Mouse (Mus musculus) limb, embryonic 10.5 days (tissue): ENCODE data around the gene BC051665. TPM values are rescaled to one million over a fixed set of nuclear protein-coding genes. Genes with fewer than 3 reads are reported as not detected.

ENCODE experiments used
- DNase-seq: peaks from one replicate; pipeline ENCODE4 v3.0.0-alpha.2; 2017; ENCODE audit warnings: low spot score
- H3K27ac ChIP-seq: fragments of 300-500 bp; sonication (generic); 2 replicates; pipeline ENCODE4 v1.5.1; 2016; ENCODE audit warnings: mild to moderate bottlenecking
- H3K27me3 ChIP-seq: fragments of 300-500 bp; sonication (generic); 2 replicates; pipeline ENCODE4 v1.6.1; 2016; ENCODE audit warnings: low read depth, mild to moderate bottlenecking; ENCODE audit not compliant: poor library complexity, severe bottlenecking
- H3K36me3 ChIP-seq: fragments of 300-500 bp; sonication (generic); 2 replicates; pipeline ENCODE4 v1.6.1; 2016; ENCODE audit warnings: mild to moderate bottlenecking, moderate library complexity
- H3K4me1 ChIP-seq: fragments of 300-500 bp; sonication (generic); 2 replicates; pipeline ENCODE4 v1.6.1; 2016
- H3K4me3 ChIP-seq: fragments of 300-500 bp; sonication (generic); 2 replicates; pipeline ENCODE4 v1.5.1; 2016; ENCODE audit warnings: mild to moderate bottlenecking, moderate library complexity
- H3K9me3 ChIP-seq: fragments of 300-500 bp; sonication (generic); replicated peaks from 2 replicates; pipeline ENCODE4 v1.6.1; 2016; ENCODE audit warnings: mild to moderate bottlenecking
- WGBS: fragments of 180-500 bp; shearing (Covaris S2); methylation state at CpG from one replicate; pipeline ENCODE4 v1.1.7; 2016; 5-methylcytosine and 5-hydroxymethylcytosine counted together
- polyA plus RNA-seq: library from polyadenylated mRNA; unstranded; fragments of >200 nt; fragmentation: Nextera tagmentation; extraction: Ambion mirVana; gene quantifications from 2 replicates; pipeline ENCODE4 v1.2.1, GENCODE M21; 2016

The BC051665 gene
- polyA plus RNA-seq, 1 experiment from 2014 or later: not detected

DNA sequence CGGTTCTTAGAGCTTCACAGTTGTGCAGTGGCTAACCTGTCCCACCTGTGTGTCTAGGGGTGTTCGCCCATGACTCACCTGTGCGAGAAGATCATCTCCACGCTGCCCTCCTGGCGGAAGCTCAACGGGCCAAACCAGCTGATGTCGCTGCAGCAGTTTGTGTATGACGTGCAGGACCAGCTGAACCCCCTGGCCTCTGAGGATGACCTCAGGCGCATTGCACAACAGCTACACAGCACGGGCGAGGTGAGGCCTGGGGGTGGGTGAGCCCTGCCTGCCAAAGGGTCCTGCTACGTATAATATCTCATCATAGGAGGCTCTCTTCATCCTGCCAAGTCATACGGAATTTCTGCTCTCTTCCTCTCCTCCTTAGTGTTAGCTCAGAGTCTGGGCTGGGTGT is 28.9 kb downstream of the BC051665 start:
- Histone ChIP-seq H3K9me3 (no peaks in the 10 kb centered on the region), H3K36me3 (peaks cover 45% of the 10 kb centered on the region), H3K4me1 (no peaks in the 10 kb centered on the region; the same call in 1 of the 2 replicates), H3K27me3 (no peaks in the 10 kb centered on the region), H3K4me3 (no peak overlapping the region), H3K27ac (no peak overlapping the region)
- 90% methylated on average over 13 of the region's 13 CpGs for WGBS
- DNase-seq: no peak

DNA sequence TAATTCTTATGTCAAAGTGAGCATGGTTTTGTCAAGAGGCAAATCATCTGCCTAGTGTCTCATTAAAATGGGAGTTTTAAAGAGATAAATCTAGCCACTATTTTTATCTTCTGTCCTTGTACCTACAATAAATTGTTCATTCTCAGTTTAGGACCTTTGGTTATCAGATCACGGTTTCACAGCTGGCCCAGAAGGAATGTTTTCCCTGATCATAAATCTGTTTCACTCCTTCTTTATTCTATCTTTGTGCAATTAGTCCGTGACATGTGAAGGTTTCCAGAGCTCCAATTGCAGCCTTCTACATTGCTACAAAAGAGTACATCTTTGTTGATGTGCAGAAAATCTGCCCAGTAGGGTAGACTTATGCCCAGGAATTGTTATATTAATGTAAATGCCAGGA is 30.9 kb downstream of the BC051665 start:
- Histone ChIP-seq H3K4me1 (no peaks in the 10 kb centered on the region; the same call in 1 of the 2 replicates), H3K36me3 (peaks cover 43% of the 10 kb centered on the region), H3K9me3 (no peaks in the 10 kb centered on the region), H3K4me3 (no peak overlapping the region), H3K27me3 (no peaks in the 10 kb centered on the region), H3K27ac (no peak overlapping the region)
- DNase-seq: no peak
- WGBS: 38% methylated on average over 2 of the region's 2 CpGs

DNA sequence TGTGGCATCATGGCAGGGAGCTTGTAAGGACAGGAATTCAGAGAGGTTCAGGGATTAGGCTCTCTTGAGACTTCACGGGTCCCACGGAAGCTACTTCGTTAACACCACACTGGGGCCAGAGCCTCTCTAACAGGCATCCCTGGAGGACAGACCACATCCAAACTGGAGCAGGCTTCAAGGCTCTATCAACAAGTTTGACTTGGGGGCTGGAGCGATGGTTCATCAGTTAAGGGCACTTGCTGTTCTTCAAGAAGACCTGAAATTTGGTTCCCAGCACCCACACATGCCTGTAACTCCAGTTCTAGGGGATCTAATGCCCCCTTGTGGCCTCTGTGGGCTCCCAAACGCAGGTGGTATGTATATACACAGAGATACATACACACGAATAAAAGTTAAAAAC is 32.9 kb downstream of the BC051665 start:
- 95% methylated on average over 6 of the region's 6 CpGs for WGBS
- Histone ChIP-seq H3K27me3 (no peaks in the 10 kb centered on the region), H3K27ac (no peak overlapping the region), H3K4me3 (no peak overlapping the region), H3K36me3 (peaks cover 60% of the 10 kb centered on the region), H3K9me3 (no peaks in the 10 kb centered on the region), H3K4me1 (no peaks in the 10 kb centered on the region; the same call in 1 of the 2 replicates)
- DNase-seq: no peak

DNA sequence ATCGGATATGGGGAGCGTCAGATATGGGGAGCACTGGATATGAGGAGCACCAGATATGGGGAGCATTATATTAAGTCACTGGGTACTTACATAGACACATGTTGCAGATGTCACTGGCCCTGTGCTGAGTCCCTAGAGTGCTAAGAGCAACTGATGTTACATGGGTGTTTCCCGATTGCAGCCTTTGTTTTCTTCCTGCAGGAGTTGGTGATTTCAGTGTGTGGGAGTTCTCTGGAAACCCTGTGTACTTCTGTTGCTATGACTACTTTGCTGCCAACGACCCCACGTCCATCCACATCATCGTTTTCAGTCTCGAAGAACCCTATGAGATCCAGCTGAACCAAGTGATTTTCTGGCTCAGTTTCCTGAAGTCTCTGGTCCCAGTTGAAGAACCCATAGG is 35.2 kb downstream of the BC051665 start:
- Histone ChIP-seq H3K9me3 (no peaks in the 10 kb centered on the region), H3K4me1 (no peaks in the 10 kb centered on the region; the same call in 1 of the 2 replicates), H3K36me3 (peaks cover 58% of the 10 kb centered on the region), H3K27ac (no peak overlapping the region), H3K4me3 (no peak overlapping the region), H3K27me3 (no peaks in the 10 kb centered on the region)
- DNase-seq: no peak
- WGBS: 95% methylated on average over 7 of the region's 7 CpGs

DNA sequence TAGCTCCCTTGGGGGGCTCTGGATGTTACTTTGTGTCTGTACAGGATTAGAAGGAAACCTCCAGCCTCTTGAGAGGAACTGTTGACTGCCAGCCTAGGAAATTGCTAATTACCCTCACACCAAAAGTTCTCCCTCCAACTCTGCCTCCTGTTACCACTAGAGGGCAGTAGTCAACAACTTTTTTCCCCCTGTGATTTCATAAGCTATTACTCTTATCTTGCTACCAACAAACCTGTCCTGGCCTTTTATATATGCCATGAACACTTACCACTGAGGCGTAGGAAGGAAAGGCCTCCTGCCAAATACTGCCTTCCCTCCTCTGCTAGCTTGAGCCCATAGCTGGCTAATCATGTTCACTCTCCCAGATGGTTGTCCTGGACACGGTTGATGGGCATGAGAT is 37.6 kb downstream of the BC051665 start:
- H3K4me1 ChIP-seq: no peaks in the 10 kb centered on the region; the same call in 1 of the 2 replicates
- H3K27me3 ChIP-seq: no peaks in the 10 kb centered on the region
- no peak for DNase-seq
- H3K36me3 ChIP-seq: peaks cover 48% of the 10 kb centered on the region
- no peak overlapping the region for H3K4me3 ChIP-seq
- 88% methylated on average over 2 of the region's 2 CpGs for WGBS
- H3K9me3 ChIP-seq: no peaks in the 10 kb centered on the region
- no peak overlapping the region for H3K27ac ChIP-seq

DNA sequence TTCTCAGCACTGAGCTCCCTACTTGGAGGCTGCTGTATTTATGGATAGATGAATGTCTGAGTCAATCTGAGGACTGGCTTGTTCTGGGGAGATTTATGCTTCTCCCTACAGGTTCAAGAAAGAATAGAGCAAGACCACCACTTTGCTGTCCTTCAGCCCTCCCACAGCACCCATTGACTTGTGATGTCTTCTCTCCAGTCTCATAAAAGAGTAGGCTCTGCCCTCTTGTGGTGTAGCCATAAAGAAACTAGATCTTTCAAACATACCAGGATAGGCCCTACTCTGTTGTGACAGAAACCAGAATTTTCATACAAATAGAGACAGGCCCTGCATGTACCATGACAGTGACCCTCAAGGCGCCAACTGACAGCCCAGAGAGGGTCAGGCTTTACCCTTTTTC is 39.0 kb downstream of the BC051665 start:
- H3K36me3 ChIP-seq: peaks cover 34% of the 10 kb centered on the region

DNA sequence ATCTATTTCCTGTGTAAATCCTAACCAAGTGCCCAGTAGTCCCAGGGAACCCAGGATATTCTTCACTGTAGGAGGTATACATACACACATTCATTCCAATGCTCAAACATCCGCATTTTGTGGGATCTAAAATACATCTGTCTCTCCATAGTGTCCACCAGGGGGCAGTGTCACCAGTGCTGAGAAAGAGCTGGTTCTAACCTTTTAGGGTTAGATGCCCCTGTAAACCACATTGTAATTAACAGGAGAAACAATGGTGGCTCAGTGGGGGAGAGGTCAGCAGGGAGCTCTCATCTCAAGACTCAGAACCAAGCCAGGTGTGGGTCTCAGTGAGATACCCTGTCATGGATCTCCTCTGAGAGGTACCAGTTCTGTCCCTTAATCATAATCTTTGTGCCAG is 39.9 kb downstream of the BC051665 start:
- no peaks in the 10 kb centered on the region for H3K9me3 ChIP-seq
- 51% methylated on average over 1 of the region's 1 CpGs for WGBS
- DNase-seq: peak; percentile 71
- H3K27me3 ChIP-seq: no peaks in the 10 kb centered on the region
- H3K4me3 ChIP-seq: no peak overlapping the region
- no peaks in the 10 kb centered on the region; the same call in 1 of the 2 replicates for H3K4me1 ChIP-seq
- H3K27ac ChIP-seq: no peak overlapping the region
- peaks cover 27% of the 10 kb centered on the region for H3K36me3 ChIP-seq

More for the DNA sequence above, 39.0 kb downstream of the BC051665 start:
- Histone ChIP-seq H3K27ac (no peak overlapping the region), H3K9me3 (no peaks in the 10 kb centered on the region), H3K4me1 (no peaks in the 10 kb centered on the region; the same call in 1 of the 2 replicates), H3K27me3 (no peaks in the 10 kb centered on the region), H3K4me3 (no peak overlapping the region)
- 93% methylated on average over 1 of the region's 1 CpGs for WGBS
- no peak for DNase-seq

DNA sequence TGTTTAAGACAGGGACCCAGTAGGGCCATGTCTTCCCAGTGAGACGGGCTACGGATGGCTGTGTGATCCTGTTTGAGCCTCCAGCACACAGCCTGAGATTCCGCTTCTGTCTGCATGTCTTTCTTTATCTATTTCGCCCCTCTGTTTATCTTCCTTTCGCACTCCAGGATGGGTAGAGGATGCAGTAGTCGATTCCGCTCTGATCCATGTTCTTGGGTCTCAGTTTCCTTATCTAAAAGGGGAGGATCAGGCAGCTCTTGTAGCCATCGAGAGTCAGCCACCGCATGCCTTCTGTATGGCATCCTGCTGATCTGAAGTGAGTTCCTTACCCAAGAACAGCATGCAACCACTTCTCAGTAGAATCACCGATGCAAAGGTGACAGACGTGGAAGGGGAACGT is 40.8 kb downstream of the BC051665 start:
- 91% methylated on average over 12 of the region's 12 CpGs for WGBS
- H3K4me3 ChIP-seq: no peak overlapping the region
- H3K27me3 ChIP-seq: no peaks in the 10 kb centered on the region
- peaks cover 25% of the 10 kb centered on the region for H3K36me3 ChIP-seq
- no peaks in the 10 kb centered on the region; the same call in 1 of the 2 replicates for H3K4me1 ChIP-seq
- H3K9me3 ChIP-seq: no peaks in the 10 kb centered on the region
- H3K27ac ChIP-seq: no peak overlapping the region
- no peak for DNase-seq

DNA sequence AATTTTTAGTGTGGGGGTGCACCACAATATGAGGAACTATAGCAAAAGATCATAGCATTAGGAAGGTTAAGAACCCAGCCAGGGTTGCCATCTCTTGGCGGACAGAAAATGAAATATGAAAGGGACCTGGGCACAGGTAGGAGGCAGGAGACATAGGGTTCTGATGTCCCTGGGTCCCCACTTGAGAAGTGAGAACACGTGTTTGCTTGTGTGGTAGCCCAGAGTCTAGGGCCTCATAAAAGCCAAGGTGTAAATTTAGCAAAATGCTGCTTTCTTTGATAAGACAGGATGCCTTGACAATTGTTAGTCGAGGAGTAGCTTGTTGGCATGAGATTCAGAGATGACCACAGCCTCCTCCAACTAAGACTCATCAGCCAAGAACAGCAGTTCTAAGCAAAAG is 41.4 kb downstream of the BC051665 start:
- Histone ChIP-seq H3K4me1 (no peaks in the 10 kb centered on the region; the same call in 1 of the 2 replicates), H3K4me3 (no peak overlapping the region), H3K27ac (no peak overlapping the region), H3K36me3 (peaks cover 28% of the 10 kb centered on the region), H3K9me3 (no peaks in the 10 kb centered on the region), H3K27me3 (no peaks in the 10 kb centered on the region)
- DNase-seq: no peak
- 91% methylated on average over 3 of the region's 3 CpGs for WGBS

DNA sequence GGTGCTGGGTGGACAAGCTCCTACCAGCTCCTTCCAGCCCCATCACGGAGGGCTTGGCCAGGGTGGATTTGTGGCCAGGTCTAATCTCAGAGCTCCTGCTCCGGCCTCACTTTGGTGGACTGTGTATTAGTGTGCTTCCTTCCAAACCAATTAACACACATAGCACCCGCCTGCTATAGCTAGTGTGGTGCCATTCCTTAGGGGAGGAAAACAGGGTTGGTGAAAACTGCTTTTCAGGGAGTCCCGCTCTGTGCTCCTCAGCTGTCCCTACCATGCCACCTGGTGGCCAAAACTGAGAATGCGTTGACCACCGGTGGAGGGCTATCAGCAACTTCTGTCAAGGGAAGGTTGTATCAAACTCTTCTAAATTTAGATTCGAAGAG is 42.1 kb downstream of the BC051665 start:
- Histone ChIP-seq H3K27me3 (no peaks in the 10 kb centered on the region), H3K9me3 (no peaks in the 10 kb centered on the region), H3K4me1 (no peaks in the 10 kb centered on the region; the same call in 1 of the 2 replicates), H3K36me3 (peaks cover 27% of the 10 kb centered on the region), H3K4me3 (no peak overlapping the region), H3K27ac (0 out of 2 replicates have a peak overlapping the region, but pooled peaks have one; percentile 25)
- peak; percentile 88 for DNase-seq
- WGBS: 36% methylated on average over 7 of the region's 7 CpGs

DNA sequence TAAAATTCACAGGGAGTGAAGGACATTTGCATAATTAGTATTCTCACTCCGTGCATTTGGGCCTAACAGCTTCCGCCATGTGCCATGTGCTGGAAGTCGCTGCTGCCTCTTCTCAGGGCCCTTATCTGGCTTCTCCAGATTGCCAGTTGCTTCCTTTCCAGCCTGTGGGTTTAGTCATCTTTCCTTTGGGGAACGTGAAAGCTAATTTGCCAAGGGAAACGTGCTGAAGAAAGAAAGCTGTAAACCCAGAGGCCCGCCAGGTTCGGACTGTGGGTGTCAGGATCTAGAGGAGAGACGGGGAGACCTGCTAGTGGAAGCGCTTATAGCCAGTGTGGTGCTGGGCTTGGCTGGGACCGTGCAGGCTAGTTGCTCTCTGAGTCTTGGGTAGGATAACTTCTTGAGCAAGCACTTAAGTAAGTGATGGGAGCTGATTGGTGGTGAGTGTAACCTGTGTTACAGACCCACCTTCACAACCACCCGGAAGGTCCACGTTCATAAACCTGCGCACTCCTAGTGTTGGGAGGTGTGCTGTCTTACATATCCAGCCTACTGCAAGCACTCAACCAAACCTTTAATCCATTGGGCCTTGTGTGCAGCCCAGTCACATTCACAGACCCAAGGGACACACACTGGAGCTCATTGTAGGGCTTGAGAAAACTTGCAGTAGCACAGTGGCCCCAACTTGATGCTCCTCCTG is 42.6 kb downstream of the BC051665 start:
- 79% methylated on average over 13 of the region's 13 CpGs for WGBS
- H3K4me1 ChIP-seq: no peaks in the 10 kb centered on the region; the same call in 1 of the 2 replicates
- no peaks in the 10 kb centered on the region for H3K27me3 ChIP-seq
- H3K4me3 ChIP-seq: no peak overlapping the region
- 0 out of 2 replicates have a peak overlapping the region, but pooled peaks have one; percentile 25 for H3K27ac ChIP-seq
- H3K9me3 ChIP-seq: no peaks in the 10 kb centered on the region
- peaks cover 22% of the 10 kb centered on the region for H3K36me3 ChIP-seq
- no peak for DNase-seq

DNA sequence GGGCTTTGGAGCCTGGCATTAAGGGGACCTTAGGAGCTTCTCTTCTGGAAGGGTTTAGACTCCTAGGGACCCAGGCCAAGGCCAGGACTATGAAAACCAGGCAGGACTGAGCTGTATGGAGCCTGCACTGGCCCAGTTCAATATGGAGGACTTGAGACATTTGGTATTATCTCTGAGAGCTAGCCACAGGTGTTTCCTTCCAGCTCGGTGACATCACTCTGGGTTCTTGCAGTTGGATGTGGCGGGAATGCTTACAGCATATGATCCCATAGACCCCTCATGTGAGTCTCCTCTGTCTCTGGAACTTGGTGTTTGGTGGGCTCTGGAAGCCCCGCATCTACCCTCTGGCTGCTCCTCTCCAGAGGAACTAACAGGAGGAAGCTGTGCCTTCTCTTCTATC is 43.6 kb downstream of the BC051665 start:
- Histone ChIP-seq H3K4me1 (peaks cover 8% of the 10 kb centered on the region), H3K4me3 (no peak overlapping the region), H3K9me3 (no peaks in the 10 kb centered on the region), H3K36me3 (peaks cover 15% of the 10 kb centered on the region), H3K27ac (no peak overlapping the region), H3K27me3 (no peaks in the 10 kb centered on the region)
- no peak for DNase-seq
- 88% methylated on average over 3 of the region's 3 CpGs for whole genome bisulfite sequencing

DNA sequence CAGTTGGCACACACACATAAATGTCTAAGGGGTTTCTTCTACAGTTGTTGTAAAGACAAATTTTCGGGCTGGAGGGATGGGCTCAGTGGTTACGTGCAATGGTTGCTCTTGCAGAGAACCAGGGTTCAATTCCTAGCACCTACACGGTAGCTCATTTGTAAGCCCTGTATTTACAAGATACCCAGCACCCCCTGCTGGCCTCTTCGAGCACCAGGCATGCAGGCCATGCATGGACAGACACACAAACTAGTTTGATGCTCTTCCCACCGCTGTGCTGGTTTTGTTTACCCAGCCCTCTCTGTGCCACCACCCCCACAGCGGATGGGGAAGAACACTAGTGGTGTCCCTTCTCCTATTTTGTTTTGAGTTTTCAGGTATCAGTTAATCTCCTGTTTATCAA is 45.9 kb downstream of the BC051665 start:
- Histone ChIP-seq H3K9me3 (no peaks in the 10 kb centered on the region), H3K4me3 (no peak overlapping the region), H3K4me1 (peaks cover 22% of the 10 kb centered on the region), H3K27me3 (no peaks in the 10 kb centered on the region), H3K27ac (no peak overlapping the region), H3K36me3 (peaks cover 27% of the 10 kb centered on the region)
- 91% methylated on average over 6 of the region's 6 CpGs for WGBS
- DNase-seq: no peak
